In genomic region chr11:81531906-81532305, GRCm38 (mm10) we compare ENCODE assay signal across 10 mouse cellular contexts.
DNase-seq lines count a peak whose midpoint lies in the region; ATAC-seq and TF ChIP-seq lines count a peak whose summit lies in the region.
"Had no signal": no experiment of that assay in that cellular context is flagged by ENCODE, and none has a peak within 500 bp of the region (broad histone marks: within the 10 kb centered on the region; RNA-seq: fewer than 3 reads in every experiment).

No protein-coding gene starts in this region.

- no peak overlapping the region for H3K9ac ChIP-seq in kidney, embryonic 14.5 days (ENCODE audit: low read depth, low read length)
- H3K9ac ChIP-seq in forebrain, embryonic 15.5 days (replicated peaks): 0 out of 2 replicates have a peak overlapping the region, but pooled peaks have one; percentile 5
- H3K9ac ChIP-seq in liver, embryonic 13.5 days: no peak overlapping the region
- H3K9ac ChIP-seq: midbrain, embryonic 12.5 days had no signal

- no peak overlapping the region for H3K4me3 ChIP-seq in kidney, embryonic 14.5 days (ENCODE audit: low read length)
- H3K4me3 ChIP-seq in kidney, adult 2 months (ENCODE audit: insufficient read depth, low read depth, low read length): no peak overlapping the region
- H3K4me3 ChIP-seq in forebrain, embryonic 15.5 days: no peak overlapping the region
- H3K4me3 ChIP-seq in liver, embryonic 13.5 days (replicated peaks): no peak overlapping the region
- H3K4me3 ChIP-seq: erythroblast, embryonic 14.5 days; midbrain, embryonic 12.5 days had no signal

- H3K36me3 ChIP-seq in kidney, embryonic 14.5 days (ENCODE audit: control insufficient read depth, insufficient read depth, low read length): no peaks in the 10 kb centered on the region
- no peaks in the 10 kb centered on the region for H3K36me3 ChIP-seq in kidney, adult 2 months (ENCODE audit: control insufficient read depth, insufficient read depth, low read length)
- H3K36me3 ChIP-seq in forebrain, embryonic 15.5 days: no peaks in the 10 kb centered on the region
- H3K36me3 ChIP-seq in liver, embryonic 13.5 days: no peaks in the 10 kb centered on the region
- H3K36me3 ChIP-seq: midbrain, embryonic 12.5 days had no signal

- no peaks in the 10 kb centered on the region for H3K4me1 ChIP-seq in kidney, embryonic 14.5 days (ENCODE audit: control insufficient read depth, insufficient read depth, low read length)
- no peaks in the 10 kb centered on the region for H3K4me1 ChIP-seq in kidney, adult 2 months (ENCODE audit: control insufficient read depth, insufficient read depth, low read length)
- peaks cover 15% of the 10 kb centered on the region for H3K4me1 ChIP-seq in forebrain, embryonic 15.5 days
- H3K4me1 ChIP-seq in liver, embryonic 13.5 days (replicated peaks): peaks cover 9% of the 10 kb centered on the region; the same call in 1 of the 2 replicates

- WGBS in kidney, embryonic 14.5 days: 5% methylated on average over 6 of the region's 6 CpGs
- 5% methylated on average over 6 of the region's 6 CpGs for WGBS in kidney, adult 2 months
- under 1% methylated on average over 6 of the region's 6 CpGs for WGBS in forebrain, embryonic 15.5 days
- 7% methylated on average over 6 of the region's 6 CpGs for WGBS in liver, embryonic 13.5 days (ENCODE audit: insufficient replicate concordance)

- no peak for DNase-seq in kidney, adult 2 months
- DNase-seq in WW6 (ENCODE audit: low read depth, low spot score): peak; percentile 39
- DNase-seq in liver, embryonic 13.5 days: peak; percentile 1
- DNase-seq in right cerebral cortex, adult 2 months (ENCODE audit: low spot score in 2 of 2): no peak
- no peak for DNase-seq in cerebellum, adult 9-11 months

- TF ChIP-seq POLR2A in kidney, adult 2 months (IDR thresholded peaks at IDR 0.05; ENCODE audit: low read depth, low read length): no peak

- no peaks in the 10 kb centered on the region for H3K9me3 ChIP-seq in kidney, embryonic 14.5 days (ENCODE audit: control insufficient read depth, low read length)
- H3K9me3 ChIP-seq in forebrain, embryonic 15.5 days: no peaks in the 10 kb centered on the region
- no peaks in the 10 kb centered on the region for H3K9me3 ChIP-seq in liver, embryonic 13.5 days (replicated peaks)
- H3K9me3 ChIP-seq: midbrain, embryonic 12.5 days had no signal

- H3K27ac ChIP-seq in kidney, embryonic 14.5 days (ENCODE audit: low read depth, low read length): no peak overlapping the region
- no peak overlapping the region for H3K27ac ChIP-seq in kidney, adult 2 months (ENCODE audit: insufficient read depth, low read depth, low read length)
- H3K27ac ChIP-seq in forebrain, embryonic 15.5 days (replicated peaks): no peak overlapping the region
- H3K27ac ChIP-seq in liver, embryonic 13.5 days: no peak overlapping the region
- H3K27ac ChIP-seq: midbrain, embryonic 12.5 days had no signal

- no peak for TF ChIP-seq CTCF in kidney, adult 2 months (conservative IDR thresholded peaks at IDR 0.05; ENCODE audit: insufficient read depth, insufficient read length, low read depth, low read length)

- no peak overlapping the region for H3K4me2 ChIP-seq in kidney, embryonic 14.5 days (replicated peaks; ENCODE audit: low read depth, low read length)
- H3K4me2 ChIP-seq in forebrain, embryonic 15.5 days (replicated peaks): no peak overlapping the region; the same call in 1 of the 2 replicates
- H3K4me2 ChIP-seq in liver, embryonic 13.5 days: no peak overlapping the region
- H3K4me2 ChIP-seq: midbrain, embryonic 12.5 days had no signal

- no peaks in the 10 kb centered on the region; the same call in 1 of the 2 replicates for H3K27me3 ChIP-seq in kidney, embryonic 14.5 days (ENCODE audit: control insufficient read depth, insufficient read depth, low read length)
- no peaks in the 10 kb centered on the region; the same call in 1 of the 2 replicates for H3K27me3 ChIP-seq in kidney, adult 2 months (replicated peaks; ENCODE audit: control insufficient read depth, insufficient read depth, low read length)
- H3K27me3 ChIP-seq in forebrain, embryonic 15.5 days: no peaks in the 10 kb centered on the region
- no peaks in the 10 kb centered on the region for H3K27me3 ChIP-seq in liver, embryonic 13.5 days
- H3K27me3 ChIP-seq: midbrain, embryonic 12.5 days had no signal

- peak; percentile 66 for ATAC-seq in kidney, embryonic 14.5 days (ENCODE audit: low FRiP score, low TSS enrichment)
- ATAC-seq in forebrain, embryonic 15.5 days (replicated peaks): peak; percentile 81
- ATAC-seq in liver, embryonic 13.5 days (ENCODE audit: low read depth): no peak
- no peak for ATAC-seq in frontal cortex, adult (ENCODE audit: low TSS enrichment)

Comparison
In these comparisons a context has a peak if more than half of its experiments do, and no peak if none do; other contexts are left out.
1. ATAC-seq: peak in kidney, embryonic 14.5 days (single experiment) and forebrain, embryonic 15.5 days (single experiment); none in liver, embryonic 13.5 days (single experiment) and frontal cortex, adult (single experiment).
2. DNase-seq: peak in WW6 (single experiment) and liver, embryonic 13.5 days (single experiment); none in kidney, adult 2 months (single experiment), right cerebral cortex, adult 2 months (0 of 2) and cerebellum, adult 9-11 months (single experiment).